In the genomic region with DNA sequence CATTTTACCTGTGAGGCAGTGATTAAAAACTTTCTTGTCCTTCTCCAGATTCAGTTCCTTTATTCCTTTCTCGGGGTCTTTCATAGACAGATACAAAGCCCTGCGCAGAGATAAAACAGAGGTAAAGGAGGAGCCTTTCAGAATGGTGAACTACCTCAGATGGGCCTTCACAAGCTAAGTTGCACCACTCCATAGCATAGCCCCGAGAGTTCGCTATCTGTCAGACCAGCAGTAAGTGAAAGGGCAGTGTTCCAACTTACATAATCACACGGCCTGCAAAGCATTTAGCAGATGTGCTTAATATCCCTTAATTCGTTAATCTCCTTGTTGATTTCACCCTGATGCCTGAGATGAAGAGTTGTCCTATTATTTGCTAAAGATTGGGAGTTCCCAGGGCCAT, we compare ENCODE assay signal across 24 mouse cellular contexts.
"Had no signal": no experiment of that assay in that cellular context is flagged by ENCODE, and none has a peak within 500 bp of the region (broad histone marks: within the 10 kb centered on the region; RNA-seq: fewer than 3 reads in every experiment).

No protein-coding gene starts in this region.

- H3K4me1 ChIP-seq: heart, embryonic 10.5 days; heart, embryonic 13.5 days; heart, embryonic 15.5 days; hindbrain, embryonic 13.5 days; hindbrain, embryonic 15.5 days; kidney, embryonic 15.5 days; limb, embryonic 10.5 days; limb, embryonic 12.5 days had no signal

- H3K27ac ChIP-seq: gastrocnemius, adult 2 months; heart, embryonic 10.5 days; heart, embryonic 13.5 days; heart, embryonic 15.5 days; hindbrain, embryonic 13.5 days; hindbrain, embryonic 15.5 days; hindbrain, postnatal 0 days; kidney, embryonic 15.5 days; kidney, postnatal 0 days; left cerebral cortex, adult 2 months; limb, embryonic 10.5 days; limb, embryonic 12.5 days had no signal

- H3K9me3 ChIP-seq: heart, embryonic 10.5 days; heart, embryonic 13.5 days; heart, embryonic 15.5 days; hindbrain, embryonic 13.5 days; hindbrain, embryonic 15.5 days; kidney, embryonic 15.5 days; limb, embryonic 10.5 days; limb, embryonic 12.5 days had no signal

- H3K9ac ChIP-seq: heart, embryonic 13.5 days; heart, embryonic 15.5 days; hindbrain, embryonic 13.5 days; hindbrain, embryonic 15.5 days; kidney, embryonic 15.5 days; limb, embryonic 12.5 days had no signal

- H3K4me3 ChIP-seq: gastrocnemius, adult 2 months; heart, embryonic 10.5 days; heart, embryonic 13.5 days; heart, embryonic 15.5 days; hindbrain, embryonic 13.5 days; hindbrain, embryonic 15.5 days; kidney, embryonic 15.5 days; left cerebral cortex, adult 2 months; limb, embryonic 10.5 days; limb, embryonic 12.5 days had no signal

- ATAC-seq: hindbrain, postnatal 0 days; intestine, embryonic 16.5 days had no signal

- H3K36me3 ChIP-seq: heart, embryonic 10.5 days; heart, embryonic 13.5 days; heart, embryonic 15.5 days; hindbrain, embryonic 13.5 days; hindbrain, embryonic 15.5 days; kidney, embryonic 15.5 days; limb, embryonic 10.5 days; limb, embryonic 12.5 days had no signal

- DNase-seq: gastrocnemius, adult 2 months; gastrocnemius, postnatal 10 days; gastrocnemius, postnatal 25 days; heart, adult 18-20 months; heart, postnatal 14 days; heart, postnatal 36 days; kidney, adult 11 months; kidney, adult 2 months; kidney, adult 9 months; kidney, postnatal 14 days; kidney, postnatal 36 days; liver had no signal

- H3K27me3 ChIP-seq: heart, embryonic 13.5 days; heart, embryonic 15.5 days; hindbrain, embryonic 13.5 days; hindbrain, embryonic 15.5 days; kidney, embryonic 15.5 days; limb, embryonic 12.5 days had no signal

- H3K4me2 ChIP-seq: heart, embryonic 13.5 days; heart, embryonic 15.5 days; hindbrain, embryonic 13.5 days; hindbrain, embryonic 15.5 days; kidney, embryonic 15.5 days; limb, embryonic 12.5 days had no signal
